Mouse (Mus musculus): ENCODE measurements around the gene Crabp2. TPM values are rescaled to one million over a fixed set of nuclear protein-coding genes. Genes with fewer than 3 reads are reported as not detected.
A peak's percentile ranks its signal among the peaks of the same experiment; 100 is the strongest.

Crabp2 gene
- total RNA-seq, 2 experiments from 2014 or later, result 0.42 TPM; not detected in 1

- Histone ChIP-seq H3K4me3 (peak overlapping the region; percentile 57), H3K27ac (no peak overlapping the region)
- TF ChIP-seq CTCF (IDR thresholded peaks at IDR 0.05), result no peak
- intact Hi-C loops (cut with DNase I), result no loop called here
- no peak for DNase-seq
These were observed 50.9 kb downstream of the Crabp2 start for GRCm38 (mm10) chr3:87999243-87999895.

- no peak within 1 kb of the TSS for H3K27ac ChIP-seq
- no peak for DNase-seq
- no peak for TF ChIP-seq CTCF (IDR thresholded peaks at IDR 0.05)
- peak within 1 kb of the TSS; percentile 57 for H3K4me3 ChIP-seq
- intact Hi-C loops (cut with DNase I), result no loop called here
These were observed 51.7 kb downstream of the Crabp2 start, which contains the start of gene Bcan for GRCm38 (mm10) chr3:88000181-88000580. Gene Bcan (minus strand): TSS chr3:88000230.

GRCm38 (mm10) chr3:88000816-88001595, 52.5 kb downstream of the Crabp2 start:
- intact Hi-C loops (cut with DNase I), result no loop called here
- Histone ChIP-seq H3K27ac (no peak overlapping the region), H3K4me3 (no peak overlapping the region; the same call in 1 of the 2 replicates)
- no peak for TF ChIP-seq CTCF (IDR thresholded peaks at IDR 0.05)
- no peak for DNase-seq

DNA sequence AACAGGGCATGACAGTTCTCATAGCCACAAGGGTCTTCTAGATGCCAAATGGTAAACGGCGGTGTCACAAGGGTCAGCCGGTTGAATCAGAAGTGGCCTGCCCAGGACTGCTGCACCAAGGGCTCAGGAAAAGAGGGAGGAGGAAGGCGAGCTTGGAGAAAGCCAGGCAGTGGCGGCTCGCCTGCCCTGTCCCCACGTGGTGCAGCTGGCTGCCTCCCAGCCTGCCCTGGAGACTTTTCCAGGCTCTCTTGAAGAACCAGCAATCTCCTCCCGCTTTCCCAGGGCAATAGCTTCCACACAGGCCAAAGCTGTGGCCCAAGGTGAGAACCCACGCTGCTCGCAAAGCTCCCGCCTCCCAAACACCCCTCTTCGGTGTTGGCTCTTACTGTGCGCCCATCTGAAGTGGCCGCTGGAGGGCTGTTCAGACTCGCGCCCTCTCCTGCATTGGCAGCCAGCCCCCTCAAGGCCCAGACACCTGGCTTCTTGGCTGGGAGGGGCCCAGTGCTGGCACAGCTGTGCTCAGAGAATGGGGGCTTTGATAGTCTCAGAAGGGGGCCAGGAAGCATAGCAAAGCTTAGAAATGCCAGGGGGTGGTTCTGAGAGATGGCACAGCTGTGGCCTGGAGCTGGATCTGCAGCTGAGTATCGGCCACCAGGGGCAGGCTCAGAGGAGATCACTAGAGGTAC, 54.0 kb downstream of the Crabp2 start:
- intact Hi-C loops (cut with DNase I), result no loop called here
- no peak overlapping the region for H3K27ac ChIP-seq
- H3K4me3 ChIP-seq, result no peak overlapping the region
- peak; percentile 63 for DNase-seq
- TF ChIP-seq CTCF (IDR thresholded peaks at IDR 0.05), result no peak

Other genes with a start within 250 kb of the Crabp2 start
- gene Lrrc71, start 200.0 kb upstream of the Crabp2 start, total RNA-seq (2021), result under 1 TPM; 0.06 to 0.28 TPM
- gene Ntrk1, start 153.5 kb upstream of the Crabp2 start, total RNA-seq (2021), result not detected
- not detected for gene Insrr, start 151.7 kb upstream of the Crabp2 start, total RNA-seq (2021)
- 1 to 10 TPM; 6.3 to 8.4 TPM for gene Pear1, start 124.4 kb upstream of the Crabp2 start, total RNA-seq (2021)
- gene Sh2d2a, start 101.9 kb upstream of the Crabp2 start, total RNA-seq (2021), result not detected
- gene Prcc, start 63.1 kb upstream of the Crabp2 start, total RNA-seq (2021), result 10 to 100 TPM; 45.5 to 52.8 TPM
- gene Hdgf, start 42.3 kb upstream of the Crabp2 start, total RNA-seq (2021), result 100 to 1,000 TPM; 212 to 228 TPM
- gene Mrpl24, start 29.2 kb upstream of the Crabp2 start, total RNA-seq (2021), result 10 to 100 TPM; 44.1 to 50.2 TPM
- 1 to 10 TPM; 7.6 to 8.1 TPM for gene Isg20l2, start 18.4 kb upstream of the Crabp2 start, total RNA-seq (2021)
- 1 to 10 TPM; 4.7 to 5.0 TPM for gene Rrnad1, start 17.9 kb upstream of the Crabp2 start, total RNA-seq (2021)
- gene Nes, start 22.4 kb downstream of the Crabp2 start, total RNA-seq (2021), result 10 to 100 TPM in 1 of 2 experiments, 1 to 10 TPM in 1; 9.1 to 17.2 TPM
- not detected for gene Bcan, start 51.6 kb downstream of the Crabp2 start, total RNA-seq (2021)
- gene Hapln2, start 78.9 kb downstream of the Crabp2 start, total RNA-seq (2021), result not detected
- gene Gpatch4, start 94.4 kb downstream of the Crabp2 start, total RNA-seq (2021), result 10 to 100 TPM; 17.9 to 19.6 TPM
- 10 to 100 TPM; 37.9 to 52.0 TPM for gene Naxe, start 109.8 kb downstream of the Crabp2 start, total RNA-seq (2021)
- not detected for gene Ttc24, start 129.6 kb downstream of the Crabp2 start, total RNA-seq (2021)
- under 1 TPM; 0.15 to 0.20 TPM for gene Iqgap3, start 133.3 kb downstream of the Crabp2 start, total RNA-seq (2021)
- 100 to 1,000 TPM; 173 to 184 TPM for gene Mef2d, start 193.7 kb downstream of the Crabp2 start, total RNA-seq (2021)

Data from gastrocnemius, adult 2 months (tissue).